Mouse (Mus musculus): ENCODE data around the gene Rapgef3. TPM values are rescaled to one million over a fixed set of nuclear protein-coding genes. Genes with fewer than 3 reads are reported as not detected.

Rapgef3 gene
- polyA plus RNA-seq, 1 experiment, result 2.3 TPM

DNA sequence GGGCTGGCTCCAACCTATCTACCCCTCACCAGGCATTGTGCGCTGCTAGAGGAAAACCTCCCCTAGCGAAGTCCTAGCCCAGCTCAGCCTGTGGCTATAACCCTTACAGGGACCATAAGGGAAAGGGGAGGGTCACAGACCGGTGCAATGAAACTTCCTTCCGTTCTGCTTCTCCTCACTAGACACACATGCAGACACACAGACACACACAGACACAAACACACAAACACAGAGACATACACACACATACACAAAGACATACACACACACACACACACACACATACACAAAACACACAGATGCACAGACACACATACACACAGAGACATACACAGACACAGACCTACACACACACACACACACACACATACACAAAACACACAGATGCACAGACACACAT lies 25.2 kb downstream of the Rapgef3 start:
- no peak for TF ChIP-seq FLI1 (IDR thresholded peaks at IDR 0.05; ENCODE audit: low read length)
- H3K36me3 ChIP-seq (replicated peaks; ENCODE audit: low read length), result no peaks in the 10 kb centered on the region
- peaks cover 22% of the 10 kb centered on the region for H3K4me1 ChIP-seq
- H3K9me3 ChIP-seq, result no peaks in the 10 kb centered on the region
- no peak overlapping the region for H3K4me3 ChIP-seq (replicated peaks)
- H3K27me3 ChIP-seq (replicated peaks), result peaks cover 62% of the 10 kb centered on the region

DNA sequence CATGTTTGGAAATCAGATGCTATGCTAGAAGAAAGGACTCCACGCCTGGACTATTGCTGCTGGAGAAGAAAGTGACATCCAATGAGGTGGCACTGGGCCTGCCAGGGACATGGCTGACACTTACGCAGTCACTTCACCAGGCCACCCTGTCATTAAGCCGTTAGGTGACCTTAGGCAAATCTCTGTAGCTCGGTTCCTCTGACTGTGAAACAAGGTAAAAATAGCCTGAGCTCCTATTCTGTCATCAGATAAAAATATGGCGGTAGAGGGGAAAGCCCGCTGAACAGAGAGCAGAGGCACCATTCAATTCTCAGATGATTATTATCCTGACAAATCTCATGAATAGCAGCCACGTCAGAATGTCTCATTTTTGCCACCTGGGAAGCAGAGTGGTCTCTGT lies 25.7 kb downstream of the Rapgef3 start:
- TF ChIP-seq FLI1 (IDR thresholded peaks at IDR 0.05; ENCODE audit: low read length) (no peak), GATA1 (IDR thresholded peaks at IDR 0.05; ENCODE audit: borderline replicate concordance, low read length) (no peak)
- H3K36me3 ChIP-seq (replicated peaks; ENCODE audit: low read length), result no peaks in the 10 kb centered on the region
- peaks cover 21% of the 10 kb centered on the region for H3K4me1 ChIP-seq
- no peaks in the 10 kb centered on the region for H3K9me3 ChIP-seq
- no peak overlapping the region for H3K4me3 ChIP-seq (replicated peaks)
- H3K27me3 ChIP-seq (replicated peaks), result peaks cover 60% of the 10 kb centered on the region

DNA sequence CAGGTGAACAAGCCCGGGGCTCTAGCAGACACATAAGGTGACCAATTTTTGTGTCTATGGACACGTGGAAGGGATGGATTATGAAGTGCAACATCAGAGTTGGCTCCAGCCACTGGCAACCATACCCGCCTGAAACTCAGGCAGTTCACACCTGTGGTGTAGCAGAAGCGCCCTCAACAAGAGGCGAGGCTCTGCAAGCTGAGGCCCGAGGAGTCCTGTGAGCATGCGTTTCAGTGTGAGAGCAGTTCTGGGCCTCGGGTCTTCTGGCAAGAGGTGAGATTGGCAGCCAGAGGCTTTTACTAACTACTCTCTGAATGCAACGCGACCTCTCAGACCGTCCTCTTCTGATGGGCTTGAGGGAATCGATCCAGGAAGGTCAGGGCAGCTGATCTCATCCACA lies 26.1 kb downstream of the Rapgef3 start:
- Histone ChIP-seq H3K4me3 (replicated peaks) (no peak overlapping the region), H3K9me3 (no peaks in the 10 kb centered on the region), H3K27me3 (replicated peaks) (peaks cover 59% of the 10 kb centered on the region), H3K4me1 (peaks cover 17% of the 10 kb centered on the region), H3K36me3 (replicated peaks; ENCODE audit: low read length) (no peaks in the 10 kb centered on the region)
- TF ChIP-seq GATA1 (IDR thresholded peaks at IDR 0.05; ENCODE audit: borderline replicate concordance, low read length) (no peak), FLI1 (IDR thresholded peaks at IDR 0.05; ENCODE audit: low read length) (no peak)

DNA sequence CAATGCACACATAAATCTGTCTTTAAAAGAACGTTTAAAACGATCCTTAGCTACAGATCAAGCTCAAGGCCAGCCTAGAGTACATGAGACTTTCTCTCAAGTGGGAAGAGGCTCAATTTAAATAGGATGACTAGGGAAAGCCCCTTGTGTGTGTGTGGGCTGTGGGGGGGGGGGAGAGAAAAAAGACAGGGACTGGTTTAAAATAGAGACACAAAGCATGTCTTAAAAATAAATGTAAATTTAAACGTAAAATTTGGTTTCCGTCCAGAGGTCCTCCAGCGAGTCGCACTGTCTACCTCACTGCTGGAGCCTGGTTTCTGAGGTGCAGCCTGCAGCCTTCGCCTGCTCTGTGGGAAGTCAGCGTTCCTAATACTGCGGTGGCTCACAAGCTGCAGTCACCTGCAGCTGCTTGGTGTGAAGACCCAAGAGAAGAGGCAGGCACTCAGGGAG lies 27.5 kb downstream of the Rapgef3 start:
- no peaks in the 10 kb centered on the region for H3K36me3 ChIP-seq (replicated peaks; ENCODE audit: low read length)
- H3K4me1 ChIP-seq, result peaks cover 16% of the 10 kb centered on the region
- no peak overlapping the region for H3K4me3 ChIP-seq (replicated peaks)
- H3K9me3 ChIP-seq, result no peaks in the 10 kb centered on the region
- no peak for TF ChIP-seq GATA1 (IDR thresholded peaks at IDR 0.05; ENCODE audit: borderline replicate concordance, low read length)
- TF ChIP-seq FLI1 (IDR thresholded peaks at IDR 0.05; ENCODE audit: low read length), result no peak
- peaks cover 51% of the 10 kb centered on the region for H3K27me3 ChIP-seq (replicated peaks)

DNA sequence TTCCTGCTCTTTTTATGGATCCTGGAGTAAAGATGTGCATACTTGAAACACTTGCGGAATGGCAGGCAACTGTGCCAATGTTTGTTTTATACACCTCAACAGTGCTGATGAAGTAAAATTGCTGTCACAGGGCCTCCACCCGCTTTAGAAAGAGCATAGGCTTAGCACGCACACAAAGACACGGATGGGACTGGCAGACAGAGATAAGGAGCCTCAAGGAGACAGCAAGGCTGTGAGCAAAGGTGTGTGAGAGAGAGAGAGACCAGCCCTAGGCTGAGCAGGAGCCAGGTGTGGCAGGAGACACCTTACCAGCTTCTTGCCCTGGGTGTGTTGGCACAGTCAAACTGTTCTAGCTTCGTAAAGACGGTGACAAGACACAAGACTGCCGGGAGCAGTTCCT lies 28.8 kb downstream of the Rapgef3 start:
- Histone ChIP-seq H3K27me3 (replicated peaks) (peaks cover 45% of the 10 kb centered on the region), H3K4me3 (replicated peaks) (no peak overlapping the region), H3K9me3 (no peaks in the 10 kb centered on the region), H3K4me1 (peaks cover 11% of the 10 kb centered on the region), H3K36me3 (replicated peaks; ENCODE audit: low read length) (no peaks in the 10 kb centered on the region)
- TF ChIP-seq FLI1 (IDR thresholded peaks at IDR 0.05; ENCODE audit: low read length) (no peak), GATA1 (IDR thresholded peaks at IDR 0.05; ENCODE audit: borderline replicate concordance, low read length) (no peak)

DNA sequence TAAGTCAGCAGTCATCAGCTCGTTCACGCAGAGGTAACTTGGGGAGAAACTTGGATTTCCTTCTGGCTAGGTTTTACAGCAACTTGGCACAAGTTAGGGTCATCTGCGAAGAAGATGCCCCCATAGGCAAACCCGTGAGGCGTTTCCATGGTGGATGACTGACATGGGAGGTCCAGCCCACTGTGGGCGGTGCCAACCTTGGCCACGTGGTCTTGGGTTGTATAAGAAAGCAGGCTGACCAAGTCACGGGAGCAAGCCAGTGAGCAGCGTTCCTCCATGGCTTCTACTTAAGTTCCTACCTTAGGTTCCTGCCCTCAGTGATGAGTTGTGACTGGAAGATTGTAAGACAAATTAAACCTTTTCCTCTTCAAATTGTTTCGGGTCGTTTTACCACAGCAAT lies 35.8 kb downstream of the Rapgef3 start:
- no peak overlapping the region for H3K4me3 ChIP-seq (replicated peaks)
- H3K36me3 ChIP-seq (replicated peaks; ENCODE audit: low read length), result no peaks in the 10 kb centered on the region
- TF ChIP-seq FLI1 (IDR thresholded peaks at IDR 0.05; ENCODE audit: low read length), result no peak
- TF ChIP-seq GATA1 (IDR thresholded peaks at IDR 0.05; ENCODE audit: borderline replicate concordance, low read length), result no peak
- H3K27me3 ChIP-seq (replicated peaks), result peaks cover 51% of the 10 kb centered on the region
- peaks cover 6% of the 10 kb centered on the region for H3K4me1 ChIP-seq
- H3K9me3 ChIP-seq, result no peaks in the 10 kb centered on the region

DNA sequence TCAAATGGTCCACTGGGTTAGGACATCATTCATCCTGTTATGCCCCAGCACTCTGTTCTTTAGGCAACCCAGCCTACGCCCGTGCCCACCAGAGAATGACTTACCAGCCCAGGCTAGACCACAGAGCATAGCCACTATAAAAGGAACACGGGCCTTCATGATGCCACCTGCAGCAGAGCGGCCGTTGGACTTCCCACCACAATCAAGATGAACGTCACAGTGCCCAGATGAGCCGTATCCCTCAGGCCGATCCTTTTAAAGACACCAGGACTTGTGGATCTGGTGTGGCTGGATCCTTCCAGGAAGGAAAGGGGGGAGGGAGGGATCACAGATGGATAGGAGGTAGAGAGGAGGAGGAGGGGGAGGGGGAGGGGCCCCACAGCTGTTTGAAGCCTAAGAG lies 36.7 kb downstream of the Rapgef3 start, which contains the start of gene Endou:
Gene Endou (minus strand): TSS at position 229 of the 400 bp plus-strand sequence.
- Histone ChIP-seq H3K4me3 (replicated peaks) (no peak within 1 kb of the TSS), H3K27me3 (replicated peaks) (peaks cover 56% of the 10 kb centered on the region), H3K36me3 (replicated peaks; ENCODE audit: low read length) (no peaks in the 10 kb centered on the region), H3K4me1 (peaks cover 13% of the 10 kb centered on the region), H3K9me3 (no peaks in the 10 kb centered on the region)
- TF ChIP-seq GATA1 (IDR thresholded peaks at IDR 0.05; ENCODE audit: borderline replicate concordance, low read length) (no peak), FLI1 (IDR thresholded peaks at IDR 0.05; ENCODE audit: low read length) (no peak)

DNA sequence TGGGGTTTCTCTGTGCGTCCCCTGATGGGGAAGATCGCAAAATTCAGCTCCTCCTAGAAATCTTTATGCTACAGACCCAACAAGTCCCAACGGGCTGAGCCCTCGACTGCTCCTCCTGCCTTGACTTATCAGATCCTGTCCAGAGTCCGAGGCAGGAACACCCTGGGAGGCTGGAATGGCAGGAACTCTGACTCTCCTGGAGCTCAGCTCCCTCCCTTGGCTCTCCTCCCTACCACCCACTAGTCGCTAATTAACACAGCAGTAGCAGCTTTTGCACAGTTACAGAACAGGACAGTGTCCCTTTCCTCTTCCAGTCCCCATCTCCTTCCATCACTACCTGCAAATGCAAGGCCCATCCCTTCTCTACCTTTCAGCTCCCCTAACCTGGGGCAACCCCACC lies 37.4 kb downstream of the Rapgef3 start:
- Histone ChIP-seq H3K4me1 (peaks cover 16% of the 10 kb centered on the region), H3K4me3 (replicated peaks) (no peak overlapping the region), H3K9me3 (no peaks in the 10 kb centered on the region), H3K36me3 (replicated peaks; ENCODE audit: low read length) (no peaks in the 10 kb centered on the region), H3K27me3 (replicated peaks) (peaks cover 60% of the 10 kb centered on the region)
- TF ChIP-seq FLI1 (IDR thresholded peaks at IDR 0.05; ENCODE audit: low read length), result no peak
- no peak for TF ChIP-seq GATA1 (IDR thresholded peaks at IDR 0.05; ENCODE audit: borderline replicate concordance, low read length)

DNA sequence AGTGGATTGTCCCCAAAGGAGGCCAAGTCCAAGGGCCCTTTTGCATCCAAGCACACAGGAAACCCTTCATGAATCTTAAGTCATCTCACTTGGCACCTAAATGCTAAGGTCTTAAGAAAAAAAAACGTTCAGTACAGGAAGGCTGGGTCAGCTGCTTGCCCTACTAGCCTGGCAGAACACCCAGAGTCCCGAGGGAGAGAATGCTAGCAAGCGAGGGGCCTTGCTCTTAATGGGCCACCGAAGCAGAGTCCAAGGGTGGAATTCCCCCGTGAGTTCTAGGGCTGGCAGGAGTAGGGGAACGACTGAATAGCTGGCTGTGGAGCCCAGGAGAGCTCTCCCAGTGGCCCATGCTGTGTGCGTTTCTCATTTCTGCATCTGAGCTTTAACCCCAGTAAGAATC lies 39.0 kb downstream of the Rapgef3 start:
- Histone ChIP-seq H3K27me3 (replicated peaks) (peaks cover 74% of the 10 kb centered on the region), H3K4me1 (peaks cover 16% of the 10 kb centered on the region), H3K36me3 (replicated peaks; ENCODE audit: low read length) (no peaks in the 10 kb centered on the region), H3K4me3 (replicated peaks) (no peak overlapping the region), H3K9me3 (no peaks in the 10 kb centered on the region)
- no peak for TF ChIP-seq FLI1 (IDR thresholded peaks at IDR 0.05; ENCODE audit: low read length)
- TF ChIP-seq GATA1 (IDR thresholded peaks at IDR 0.05; ENCODE audit: borderline replicate concordance, low read length), result no peak

DNA sequence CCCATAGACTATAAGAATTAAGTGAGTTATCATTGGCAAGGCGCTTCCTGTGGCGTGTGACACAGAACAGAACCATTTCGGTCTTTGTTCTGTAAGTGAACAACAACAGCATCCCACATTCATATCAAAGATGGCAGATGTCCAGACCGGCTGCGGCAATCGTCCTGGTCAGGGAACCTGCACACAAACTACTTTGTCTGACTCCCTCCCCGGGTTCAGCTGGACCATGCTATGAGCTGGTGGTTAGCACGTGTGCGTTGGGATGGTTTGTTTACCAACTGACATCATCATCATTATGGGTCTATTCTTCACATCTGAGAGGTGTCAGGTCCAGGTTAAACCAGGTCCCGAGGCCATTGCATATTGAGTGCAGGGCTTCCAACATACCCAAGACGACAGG lies 39.4 kb downstream of the Rapgef3 start:
- H3K4me1 ChIP-seq, result peaks cover 16% of the 10 kb centered on the region
- H3K27me3 ChIP-seq (replicated peaks), result peaks cover 78% of the 10 kb centered on the region
- TF ChIP-seq FLI1 (IDR thresholded peaks at IDR 0.05; ENCODE audit: low read length) (no peak), GATA1 (IDR thresholded peaks at IDR 0.05; ENCODE audit: borderline replicate concordance, low read length) (no peak)
- H3K9me3 ChIP-seq, result no peaks in the 10 kb centered on the region
- no peak overlapping the region for H3K4me3 ChIP-seq (replicated peaks)
- H3K36me3 ChIP-seq (replicated peaks; ENCODE audit: low read length), result no peaks in the 10 kb centered on the region

DNA sequence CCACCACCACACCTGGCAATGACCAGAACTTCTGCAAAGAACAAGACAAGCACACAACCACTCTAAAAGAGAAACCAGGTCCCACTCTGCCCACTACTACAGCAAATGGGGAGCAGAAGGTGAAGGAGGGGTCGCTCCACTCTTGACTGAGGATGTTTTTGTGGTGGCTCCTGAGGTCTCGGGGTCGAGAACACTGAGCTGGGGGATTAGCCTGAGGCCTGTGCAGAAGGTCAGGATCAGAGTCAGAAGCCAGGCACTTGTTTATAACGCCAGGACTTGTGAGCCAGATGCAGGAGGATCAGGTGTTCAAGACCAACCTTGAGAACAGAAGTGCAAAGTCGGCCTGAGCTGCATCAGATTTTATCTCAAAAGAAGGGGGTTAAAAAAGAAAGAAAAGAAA lies 40.3 kb downstream of the Rapgef3 start:
- Histone ChIP-seq H3K4me3 (replicated peaks) (no peak overlapping the region), H3K27me3 (replicated peaks) (peaks cover 86% of the 10 kb centered on the region)

More for the DNA sequence above, 40.3 kb downstream of the Rapgef3 start:
- no peak for TF ChIP-seq FLI1 (IDR thresholded peaks at IDR 0.05; ENCODE audit: low read length)
- TF ChIP-seq GATA1 (IDR thresholded peaks at IDR 0.05; ENCODE audit: borderline replicate concordance, low read length), result no peak
- peaks cover 16% of the 10 kb centered on the region for H3K4me1 ChIP-seq
- peaks cover 8% of the 10 kb centered on the region for H3K9me3 ChIP-seq
- no peaks in the 10 kb centered on the region for H3K36me3 ChIP-seq (replicated peaks; ENCODE audit: low read length)
